Comparison of ENCODE assay signal across 33 mouse cellular contexts in genomic region chr8:48673476-48673875, GRCm38 (mm10).
"Had no signal": no experiment of that assay in that cellular context is flagged by ENCODE, and none has a peak within 500 bp of the region (broad histone marks: within the 10 kb centered on the region; RNA-seq: fewer than 3 reads in every experiment).

No protein-coding gene starts in this region.

- DNase-seq: heart, adult 2 months; heart, postnatal 10 days; heart, postnatal 14 days; heart, postnatal 36 days; heart, postnatal 4 days; kidney, adult 11 months; kidney, adult 8-10 months; kidney, postnatal 10 days; kidney, postnatal 25 days; kidney, postnatal 36 days; kidney, postnatal 4 days; layer of hippocampus, adult 9-11 months; layer of hippocampus, postnatal 36 days had no signal

- H3K27ac ChIP-seq: heart, adult 2 months; heart, embryonic 10.5 days; heart, embryonic 13.5 days; heart, embryonic 15.5 days; hindbrain, embryonic 10.5 days; hindbrain, embryonic 12.5 days; hindbrain, embryonic 13.5 days; hindbrain, embryonic 14.5 days; hindbrain, embryonic 15.5 days; hindbrain, postnatal 0 days; intestine, embryonic 15.5 days; kidney, embryonic 15.5 days; kidney, postnatal 0 days; layer of hippocampus, adult 2 months; left cerebral cortex, adult 2 months had no signal

- H3K36me3 ChIP-seq: heart, embryonic 10.5 days; heart, embryonic 12.5 days; heart, embryonic 13.5 days; heart, embryonic 15.5 days; hindbrain, embryonic 12.5 days; hindbrain, embryonic 13.5 days; hindbrain, embryonic 15.5 days; intestine, embryonic 15.5 days; kidney, embryonic 15.5 days had no signal

- H3K9ac ChIP-seq: heart, embryonic 12.5 days; heart, embryonic 13.5 days; heart, embryonic 15.5 days; hindbrain, embryonic 12.5 days; hindbrain, embryonic 13.5 days; hindbrain, embryonic 14.5 days; hindbrain, embryonic 15.5 days; intestine, embryonic 15.5 days; kidney, embryonic 15.5 days had no signal

- H3K9me3 ChIP-seq: heart, embryonic 10.5 days; heart, embryonic 12.5 days; heart, embryonic 13.5 days; heart, embryonic 15.5 days; hindbrain, embryonic 10.5 days; hindbrain, embryonic 12.5 days; hindbrain, embryonic 13.5 days; hindbrain, embryonic 15.5 days; intestine, embryonic 15.5 days; kidney, embryonic 15.5 days had no signal

- H3K4me1 ChIP-seq: heart, embryonic 15.5 days; hindbrain, embryonic 12.5 days; hindbrain, embryonic 15.5 days; intestine, embryonic 15.5 days had no signal

- H3K4me2 ChIP-seq: heart, embryonic 11.5 days; heart, embryonic 12.5 days; heart, embryonic 13.5 days; heart, embryonic 15.5 days; hindbrain, embryonic 12.5 days; hindbrain, embryonic 13.5 days; hindbrain, embryonic 14.5 days; hindbrain, embryonic 15.5 days; intestine, embryonic 15.5 days; kidney, embryonic 15.5 days had no signal

- ATAC-seq: hindbrain, embryonic 16.5 days; hindbrain, postnatal 0 days; inflammation-experienced regulatory T-cells, adult 6 months; intestine, embryonic 15.5 days; intestine, embryonic 16.5 days; intestine, postnatal 0 days had no signal

- H3K27me3 ChIP-seq: heart, embryonic 12.5 days; heart, embryonic 13.5 days; heart, embryonic 15.5 days; hindbrain, embryonic 12.5 days; hindbrain, embryonic 13.5 days; hindbrain, embryonic 15.5 days; intestine, embryonic 15.5 days; kidney, embryonic 15.5 days had no signal

- H3K4me3 ChIP-seq: heart, adult 2 months; heart, embryonic 10.5 days; heart, embryonic 12.5 days; heart, embryonic 13.5 days; heart, embryonic 15.5 days; hindbrain, embryonic 10.5 days; hindbrain, embryonic 12.5 days; hindbrain, embryonic 13.5 days; hindbrain, embryonic 15.5 days; intestine, embryonic 15.5 days; kidney, embryonic 15.5 days; layer of hippocampus, adult 2 months; left cerebral cortex, adult 2 months had no signal
